Mouse (Mus musculus): Measurements from ENCODE around the gene Gm12216.

DNA sequence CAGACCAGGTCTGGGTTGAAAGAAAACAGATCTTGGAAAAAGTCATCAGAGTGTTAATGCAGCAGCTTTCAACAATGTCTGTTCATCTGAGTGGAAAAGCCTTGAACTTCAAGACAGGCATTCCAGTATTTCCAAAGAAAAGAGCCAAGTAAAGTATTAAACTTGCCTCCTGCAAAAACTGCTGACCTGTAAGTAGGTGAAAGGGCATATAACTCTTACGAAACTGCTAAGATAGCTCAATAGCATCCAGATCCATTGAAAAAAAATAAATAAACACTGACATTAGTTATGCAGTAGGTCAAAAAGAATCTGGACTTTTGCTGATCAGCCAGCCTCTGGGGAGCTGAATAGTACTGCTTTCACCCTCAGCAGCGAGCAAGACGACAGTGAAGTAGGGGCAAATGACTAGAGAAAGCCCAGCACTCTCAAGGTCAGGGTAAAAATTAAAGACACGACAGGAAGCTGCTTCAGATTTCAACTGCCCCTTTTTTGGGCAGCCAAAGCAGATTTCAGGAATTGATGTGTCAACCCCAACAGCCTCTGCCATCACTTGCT is 30.1 kb upstream of the Gm12216 start:
- TF ChIP-seq GATA1 (IDR thresholded peaks at IDR 0.05; ENCODE audit: low read length) (no peak), TAL1 (IDR thresholded peaks at IDR 0.05; ENCODE audit: low read length) (no peak)

Measured in erythroblast, embryonic 14.5 days (primary cell).